Mouse (Mus musculus): ENCODE data around the gene Csnk1e. TPM values are rescaled to one million over a fixed set of nuclear protein-coding genes. Genes with fewer than 3 reads are reported as not detected.

The Csnk1e gene
- 10 to 100 TPM; 69.8 to 90.0 TPM for total RNA-seq (2023)

DNA sequence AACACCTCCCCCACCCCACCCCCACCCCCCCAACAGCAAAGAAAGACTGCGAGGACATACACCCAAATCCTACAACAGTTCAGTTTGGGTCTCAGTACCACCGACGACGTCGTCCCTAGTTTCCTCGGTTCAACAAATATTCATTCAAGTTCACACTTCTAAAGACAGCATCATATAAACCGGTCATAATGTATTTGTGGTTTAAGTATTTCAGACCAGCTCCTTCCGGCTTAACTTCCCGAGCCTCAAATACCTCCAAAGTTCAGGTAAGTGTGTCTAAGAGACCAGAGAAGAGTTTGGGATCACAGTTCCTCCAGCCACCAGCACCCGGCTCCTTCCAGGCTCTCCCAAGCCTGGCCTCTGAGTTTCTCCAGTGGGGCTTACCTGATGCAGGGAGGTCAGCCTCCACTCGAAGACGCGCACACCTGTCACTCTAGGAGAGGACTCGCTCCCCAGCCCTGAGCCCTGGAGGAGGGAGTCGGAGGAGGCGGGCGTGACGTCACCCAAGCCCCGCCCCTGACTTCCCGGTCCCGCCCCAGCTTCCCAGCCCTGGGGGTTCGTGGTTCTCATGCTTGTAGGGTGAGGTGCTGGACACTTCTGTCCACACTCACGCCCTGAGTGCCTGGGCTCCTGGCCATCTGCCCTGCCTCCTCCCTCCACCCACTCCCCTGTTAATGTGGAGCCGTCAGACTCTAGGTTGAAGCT, at the start of gene Csnk1e:
Gene Csnk1e, minus strand, starts transcription at position 461 of the 705 bp plus-strand sequence.

DNA sequence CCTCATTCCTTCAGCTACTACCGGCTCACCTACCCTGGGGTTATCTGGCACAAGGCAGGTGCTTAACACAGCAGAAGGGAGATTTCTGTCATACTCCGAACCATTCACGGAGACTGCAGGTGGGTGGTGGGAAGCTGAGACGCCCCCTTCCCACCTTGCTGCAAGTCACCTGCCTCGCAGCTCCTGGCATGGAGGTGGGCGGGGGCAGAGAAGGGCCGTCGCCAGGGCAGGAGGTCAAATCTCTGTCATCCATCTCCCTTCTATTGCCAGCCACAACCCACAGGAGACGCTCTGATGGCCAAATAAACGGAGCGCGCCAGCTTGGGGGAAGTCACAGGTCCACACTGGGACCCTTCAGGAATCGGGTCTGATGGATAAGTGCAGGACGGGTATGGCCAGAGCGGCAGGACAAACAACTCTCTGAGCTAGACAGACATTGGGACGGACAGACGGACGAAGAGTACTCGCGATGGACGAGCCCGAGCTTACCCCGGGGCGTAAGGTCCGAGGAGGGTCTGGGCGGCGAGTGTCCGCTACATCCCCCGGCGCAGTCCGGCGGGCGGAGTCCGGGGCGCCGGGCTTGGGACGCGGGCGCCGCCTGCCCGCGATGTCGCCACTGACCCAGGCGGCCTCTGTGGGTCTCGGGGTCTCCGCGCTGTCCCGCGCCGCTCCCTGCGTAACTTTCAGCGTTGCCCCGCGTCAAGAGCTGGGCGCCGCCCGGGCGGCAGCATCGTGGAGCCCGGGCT, 49.5 kb upstream of the Csnk1e start, which contains the start of gene Kcnj4:
Gene Kcnj4, minus strand, starts transcription at position 535 of the 746 bp plus-strand sequence.

DNA sequence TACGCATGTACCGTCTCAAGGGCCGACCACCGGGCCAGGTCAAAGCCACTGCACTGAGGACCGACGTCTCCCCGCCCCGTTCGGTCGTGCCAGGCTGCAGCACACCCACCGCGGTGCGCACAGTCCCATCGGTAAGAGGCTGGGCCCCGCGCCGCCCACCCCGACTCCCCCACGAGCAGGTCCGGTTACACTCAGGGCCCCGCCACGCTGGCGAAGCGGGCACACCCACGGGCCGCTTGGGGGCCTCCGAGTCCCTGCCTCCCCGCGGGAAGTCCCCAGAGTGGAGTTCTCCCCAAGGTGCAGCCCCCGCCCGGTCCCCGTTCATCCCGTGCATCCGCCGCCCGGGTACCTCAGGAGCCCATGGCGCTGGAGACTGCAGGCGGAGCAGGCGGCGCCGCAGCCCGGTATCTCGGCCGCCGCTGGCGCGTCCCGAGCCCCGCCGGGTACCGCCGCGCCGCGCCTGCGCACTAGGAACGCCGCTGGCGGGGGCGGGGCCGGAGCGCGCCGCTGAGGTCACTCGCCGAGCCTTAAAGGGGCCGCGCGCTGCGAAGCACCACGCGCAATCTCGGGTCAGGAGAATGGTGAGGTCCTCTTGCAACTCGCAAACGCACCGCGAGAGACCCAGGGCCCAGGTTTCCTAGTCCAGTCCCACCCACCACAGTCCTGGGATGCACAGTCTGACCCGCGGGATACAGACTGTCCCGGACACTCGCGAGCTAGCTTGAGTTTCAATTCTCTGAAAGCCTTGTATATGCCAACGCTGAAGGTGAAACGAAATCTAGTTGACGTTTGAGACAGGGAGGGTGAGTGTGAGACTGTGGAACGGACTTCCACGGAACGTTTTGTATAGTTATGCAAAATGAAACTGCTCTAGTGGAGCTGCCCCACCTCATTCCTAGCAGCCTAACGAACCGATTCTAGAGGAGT, 52.3 kb downstream of the Csnk1e start, which contains the start of gene Tmem184b:
Gene Tmem184b, minus strand, starts transcription at position 734 of the 927 bp plus-strand sequence.

Other genes with a start within 250 kb of the Csnk1e start
- gene Pick1, start 226.4 kb downstream of the Csnk1e start, total RNA-seq (2023): 1 to 10 TPM; 6.0 TPM
- not detected for gene Gm49486, start 226.2 kb downstream of the Csnk1e start, total RNA-seq (2023)
- not detected for gene Slc16a8, start 200.8 kb downstream of the Csnk1e start, total RNA-seq (2023)
- under 1 TPM in 1 of 2 experiments, not detected in 1; 0.81 TPM for gene Baiap2l2, start 170.0 kb downstream of the Csnk1e start, total RNA-seq (2023)
- gene Pla2g6, start 127.2 kb downstream of the Csnk1e start, total RNA-seq (2023): 1 to 10 TPM; 4.3 to 6.6 TPM
- gene Maff, start 108.9 kb downstream of the Csnk1e start, total RNA-seq (2023): 10 to 100 TPM; 15.4 to 16.2 TPM
- 10 to 100 TPM; 57.6 to 66.4 TPM for gene Tmem184b, start 52.0 kb downstream of the Csnk1e start, total RNA-seq (2023)
- not detected for gene Kcnj4, start 49.7 kb upstream of the Csnk1e start, total RNA-seq (2023)
- under 1 TPM in 1 of 2 experiments, not detected in 1; 0.72 TPM for gene Kdelr3, start 60.8 kb upstream of the Csnk1e start, total RNA-seq (2023)
- gene Ddx17, start 91.2 kb upstream of the Csnk1e start, total RNA-seq (2023): 100 to 1,000 TPM; 166 to 169 TPM
- 1 to 10 TPM; 2.0 to 2.7 TPM for gene Dmc1, start 149.5 kb upstream of the Csnk1e start, total RNA-seq (2023)
- gene Fam227a, start 203.4 kb upstream of the Csnk1e start, total RNA-seq (2023): 1 to 10 TPM; 2.1 to 4.1 TPM
- gene Cby1, start 203.6 kb upstream of the Csnk1e start, total RNA-seq (2023): 10 to 100 TPM; 23.4 to 26.9 TPM
- gene Tomm22, start 215.3 kb upstream of the Csnk1e start, total RNA-seq (2023): 10 to 100 TPM; 91.1 to 98.5 TPM
- 10 to 100 TPM; 21.3 to 22.0 TPM for gene Josd1, start 232.4 kb upstream of the Csnk1e start, total RNA-seq (2023)
- 10 to 100 TPM; 86.6 to 97.8 TPM for gene Gtpbp1, start 235.3 kb upstream of the Csnk1e start, total RNA-seq (2023)

Data from neutrophil, adult 83 days (primary cell).